Mouse (Mus musculus): ENCODE results near the gene Iqsec2. TPM values are rescaled to one million over a fixed set of nuclear protein-coding genes. Genes with fewer than 3 reads are reported as not detected.
"Not testable (repeated sequence)": the region's sequence is repeated elsewhere in the genome, so short reads cannot be mapped to it uniquely, and the experiment has no call there.

Gene Iqsec2
- total RNA-seq, 2 experiments from 2014 or later = 17.2 to 20.8 TPM

GRCm38 (mm10) chrX:152235758-152236157 is 91.7 kb downstream of the Iqsec2 start:
- no peak for DNase-seq
- intact Hi-C loops (cut with DNase I) = loop anchor here (5.0 kb wide), 1 partner anchor 117 kb away; no protein-coding TSS in a partner anchor

- DNase-seq; intact Hi-C loops (cut with DNase I): not testable (repeated sequence)
Measured at GRCm38 (mm10) chrX:152243140-152243539, 99.1 kb downstream of the Iqsec2 start.

GRCm38 (mm10) chrX:152244492-152245189 is 100.6 kb downstream of the Iqsec2 start:
- intact Hi-C loops (cut with DNase I) = no loop called here
- DNase-seq = no peak

- intact Hi-C loops (cut with DNase I) = no loop called here
- no peak for DNase-seq
Measured at GRCm38 (mm10) chrX:152271189-152271588, 127.1 kb downstream of the Iqsec2 start.

Other genes starting within 250 kb of the Iqsec2 start
- 10 to 100 TPM; 67.2 to 95.4 TPM for gene Hsd17b10, start 142.4 kb upstream of the Iqsec2 start, total RNA-seq (2021)
- under 1 TPM; 0.46 to 0.49 TPM for gene Ribc1, start 128.0 kb upstream of the Iqsec2 start, total RNA-seq (2021)
- 10 to 100 TPM; 15.4 to 20.1 TPM for gene Smc1a, start 127.8 kb upstream of the Iqsec2 start, total RNA-seq (2021)
- 10 to 100 TPM; 15.8 to 26.4 TPM for gene Kdm5c, start 88.8 kb downstream of the Iqsec2 start, total RNA-seq (2021)
- 1 to 10 TPM; 1.6 to 2.3 TPM for gene Kantr, start 183.2 kb downstream of the Iqsec2 start, total RNA-seq (2021)
- 10 to 100 TPM in 1 of 2 experiments, 1 to 10 TPM in 1; 9.1 to 11.4 TPM for gene Tspyl2, start 198.2 kb downstream of the Iqsec2 start, total RNA-seq (2021)
- under 1 TPM; 0.28 to 0.84 TPM for gene Gpr173, start 224.4 kb downstream of the Iqsec2 start, total RNA-seq (2021)